Mouse (Mus musculus): Measurements from ENCODE around the gene Adipor2.

The Adipor2 gene

DNA sequence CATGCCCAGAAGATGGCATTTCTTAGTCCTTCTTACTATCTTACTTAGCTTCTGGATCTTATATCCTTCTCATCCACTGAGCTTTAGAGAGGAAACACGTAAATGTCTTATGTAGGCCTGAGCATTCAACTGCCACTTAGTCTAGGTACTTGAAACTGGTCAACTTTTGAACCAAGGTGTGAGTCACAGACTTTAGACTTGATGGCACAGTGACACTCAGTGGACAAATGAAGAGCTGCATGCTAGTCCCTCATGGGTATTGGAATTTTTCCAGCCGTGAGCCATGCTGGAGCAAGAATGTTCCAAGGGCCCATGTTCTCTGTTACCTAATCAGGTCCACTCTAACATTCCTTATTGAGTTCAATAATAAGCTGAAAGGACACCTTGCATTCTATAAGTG lies 13.0 kb upstream of the Adipor2 start:
- in situ Hi-C loops (cut with MboI; ENCODE audit: low pct_unique_long_range_greater_than_20kb in 1 of 2, low sequenced_read_pairs in 2 of 2, unreplicated experiment in 1 of 2): loop anchor here in 1 of 2 experiments (25.0 kb wide), 1 partner anchor 818 kb away; no protein-coding TSS in a partner anchor

DNA sequence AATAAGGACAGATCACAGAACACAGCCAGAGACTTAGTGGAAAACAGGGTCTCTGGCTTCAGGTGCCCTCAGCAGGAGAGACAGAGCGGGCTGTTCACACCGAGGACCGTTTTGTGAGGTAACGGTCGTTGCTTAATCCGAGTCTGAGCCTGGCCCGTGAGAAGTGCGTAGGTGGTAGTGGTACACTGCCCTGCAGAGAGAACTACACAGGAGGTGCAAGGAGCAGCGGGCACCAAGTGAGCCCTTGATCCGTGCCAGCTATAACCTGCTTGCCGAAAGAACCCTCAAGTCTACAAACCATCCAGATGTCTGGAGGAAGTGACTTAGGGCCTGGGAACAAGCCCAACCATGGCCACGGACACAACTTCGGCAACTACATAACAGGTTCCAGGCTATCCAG lies 11.8 kb upstream of the Adipor2 start:
- in situ Hi-C loops (cut with MboI; ENCODE audit: low pct_unique_long_range_greater_than_20kb in 1 of 2, low sequenced_read_pairs in 2 of 2, unreplicated experiment in 1 of 2): loop anchor here in 1 of 2 experiments (25.0 kb wide), 1 partner anchor 817 kb away; no protein-coding TSS in a partner anchor

DNA sequence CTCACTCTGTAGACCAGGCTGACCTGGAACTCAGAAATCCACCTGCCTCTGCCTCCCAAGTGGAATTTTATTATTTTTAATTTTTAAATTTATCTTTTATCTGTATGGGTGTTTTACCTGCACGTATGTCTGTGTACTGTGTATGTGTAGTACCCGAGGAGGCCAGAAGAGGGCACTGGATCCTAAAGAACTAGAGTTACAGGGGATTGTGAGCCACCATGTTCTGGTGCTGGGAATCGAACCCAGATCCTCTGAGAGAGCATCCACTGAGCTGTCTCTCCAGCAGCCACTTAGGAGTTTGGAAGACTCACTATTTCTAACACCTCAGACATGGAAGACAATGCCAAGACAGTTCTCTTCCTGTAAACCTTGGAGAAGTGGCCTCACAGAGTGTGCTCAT lies 11.1 kb upstream of the Adipor2 start:
- in situ Hi-C loops (cut with MboI; ENCODE audit: low pct_unique_long_range_greater_than_20kb in 1 of 2, low sequenced_read_pairs in 2 of 2, unreplicated experiment in 1 of 2): loop anchor here in 1 of 2 experiments (25.0 kb wide), 1 partner anchor 816 kb away; no protein-coding TSS in a partner anchor

DNA sequence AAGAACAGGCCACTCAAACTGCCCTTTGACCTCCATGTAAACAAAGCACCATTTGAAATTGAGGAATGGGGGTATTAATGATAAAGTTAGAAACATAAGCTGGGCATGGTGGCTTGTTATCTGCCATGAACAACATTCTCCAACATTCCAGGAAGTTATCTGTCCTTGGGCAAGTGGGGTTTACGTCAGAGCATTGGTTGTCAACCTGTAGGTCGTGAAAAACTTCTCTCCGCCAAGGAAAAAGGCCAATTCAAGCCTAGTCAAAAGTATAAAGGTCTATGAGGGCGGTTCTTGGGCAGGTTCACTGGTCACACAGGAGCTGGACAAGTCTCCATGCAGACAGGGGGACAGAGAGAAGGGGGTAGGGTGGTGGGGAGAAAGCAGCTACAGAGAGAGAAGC lies 3.5 kb upstream of the Adipor2 start:
- in situ Hi-C loops (cut with MboI; ENCODE audit: low pct_unique_long_range_greater_than_20kb in 1 of 2, low sequenced_read_pairs in 2 of 2, unreplicated experiment in 1 of 2): no loop called here

DNA sequence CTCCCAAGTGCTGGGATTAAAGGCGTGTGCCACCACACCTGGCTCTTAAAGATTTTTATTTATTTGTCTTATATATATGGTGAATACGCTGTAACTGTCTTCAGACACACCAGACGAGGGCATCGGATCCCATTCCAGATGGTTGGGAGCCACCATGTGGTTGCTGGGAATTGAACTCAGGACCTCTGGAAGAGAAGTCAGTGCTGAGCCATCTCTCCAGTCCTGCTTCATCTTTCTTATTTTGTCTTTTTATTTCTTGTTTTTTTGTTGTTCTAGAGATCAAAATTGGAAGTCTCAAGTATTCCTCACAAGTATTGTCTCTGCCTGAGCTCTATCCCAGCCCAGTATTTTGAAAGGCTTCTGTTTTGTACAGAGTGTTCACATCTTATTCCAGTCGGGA lies 2.9 kb upstream of the Adipor2 start:
- in situ Hi-C loops (cut with MboI; ENCODE audit: low pct_unique_long_range_greater_than_20kb in 1 of 2, low sequenced_read_pairs in 2 of 2, unreplicated experiment in 1 of 2): no loop called here

DNA sequence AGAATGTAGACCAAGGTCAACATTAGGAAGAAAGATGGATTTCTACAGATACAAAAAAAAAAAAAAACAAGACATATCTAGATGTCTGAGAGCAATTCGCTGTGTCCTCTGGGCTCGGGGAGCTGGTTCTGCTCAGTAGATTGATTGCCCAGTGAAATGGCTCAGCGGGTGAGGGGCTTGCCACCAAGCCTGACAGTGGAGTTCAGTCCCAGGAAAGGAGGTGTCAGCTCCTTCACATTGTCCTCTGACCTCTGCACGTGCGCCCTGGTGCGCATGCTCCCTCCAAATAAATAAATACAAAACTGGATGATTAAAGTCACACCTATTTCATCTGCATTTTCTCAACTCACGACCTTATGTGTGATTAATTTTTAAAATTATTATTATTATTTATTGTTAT lies 1.9 kb upstream of the Adipor2 start:
- in situ Hi-C loops (cut with MboI; ENCODE audit: low pct_unique_long_range_greater_than_20kb in 1 of 2, low sequenced_read_pairs in 2 of 2, unreplicated experiment in 1 of 2): no loop called here

DNA sequence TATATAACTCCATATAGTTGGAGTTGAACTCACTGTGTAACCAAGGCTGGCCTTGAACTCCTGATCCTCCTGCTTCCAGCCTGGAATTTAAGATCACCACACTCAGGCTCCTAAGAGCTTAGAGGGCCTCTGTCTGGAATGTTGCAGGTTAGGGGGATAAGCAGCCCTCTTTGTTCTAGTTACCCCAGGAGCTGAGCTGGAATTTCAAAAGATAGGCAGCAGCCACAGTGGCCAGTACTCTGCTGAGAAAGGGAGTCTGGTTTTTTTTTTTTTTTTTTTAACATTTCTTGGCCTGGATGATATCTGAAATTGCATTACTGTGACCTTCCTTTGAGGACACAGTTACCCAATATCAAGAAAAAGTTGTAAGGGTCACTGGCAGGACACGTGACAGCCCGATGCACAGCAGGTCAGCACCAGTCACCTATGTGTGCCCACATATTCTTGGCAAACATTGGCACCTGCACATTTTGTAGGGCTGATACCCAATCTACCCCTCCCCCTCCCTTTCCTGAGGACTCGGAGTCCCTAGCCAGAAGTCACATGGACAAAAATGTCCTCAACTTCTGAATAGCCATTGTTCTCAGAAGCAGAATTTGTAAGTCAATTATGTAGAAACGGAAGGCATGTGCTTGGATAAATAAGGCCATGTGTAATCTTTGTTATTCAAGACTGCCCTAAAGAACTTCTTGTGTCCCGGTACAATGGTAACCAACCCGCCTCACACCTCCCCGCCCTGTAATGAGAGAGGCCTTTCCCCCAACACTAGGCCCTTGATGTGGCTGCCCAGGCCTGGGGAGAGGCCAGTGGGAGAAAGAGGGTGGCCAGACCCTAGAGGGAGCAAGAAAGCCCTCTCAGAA lies 1.1 kb upstream of the Adipor2 start:
- in situ Hi-C loops (cut with MboI; ENCODE audit: low pct_unique_long_range_greater_than_20kb in 1 of 2, low sequenced_read_pairs in 2 of 2, unreplicated experiment in 1 of 2): no loop called here

DNA sequence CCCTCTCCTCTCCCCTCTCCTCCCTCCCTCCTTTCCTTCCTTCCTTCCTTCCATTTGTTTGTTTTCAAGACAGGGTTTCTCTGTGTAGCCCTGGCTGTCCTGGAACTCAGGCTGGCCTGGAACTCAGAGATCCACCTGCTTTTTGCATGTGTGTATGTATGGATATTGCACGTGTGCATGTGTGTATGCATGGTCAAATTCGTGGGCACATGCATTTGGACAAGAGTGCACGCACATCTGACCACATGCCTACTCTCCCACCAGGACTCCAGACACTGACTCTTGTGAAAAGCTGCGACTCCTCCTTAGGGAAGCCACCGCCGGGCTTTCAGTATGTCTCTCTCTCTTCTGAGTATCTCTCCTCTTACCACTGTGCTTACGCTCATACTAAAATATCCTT lies 317 bp upstream of the Adipor2 start:
- in situ Hi-C loops (cut with MboI; ENCODE audit: low pct_unique_long_range_greater_than_20kb in 1 of 2, low sequenced_read_pairs in 2 of 2, unreplicated experiment in 1 of 2): no loop called here

DNA sequence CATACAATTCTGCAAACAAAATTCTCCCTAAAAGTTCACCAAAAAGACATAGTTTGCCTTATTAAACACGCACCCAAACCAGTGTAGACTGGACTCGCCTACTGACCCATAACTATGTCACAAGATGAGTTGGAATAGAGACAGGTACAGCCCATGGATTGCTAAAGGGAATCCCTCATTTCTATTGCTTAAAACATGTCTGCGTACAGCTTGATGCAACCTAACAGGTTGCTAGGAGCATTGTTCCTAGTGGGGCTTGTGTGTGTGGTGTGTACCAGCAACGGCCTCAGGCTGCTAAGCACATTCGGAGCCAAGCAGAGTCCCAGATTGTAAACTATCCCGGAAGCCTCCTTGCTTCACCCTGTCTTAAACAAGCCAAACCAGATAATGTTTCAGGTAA lies 861 bp downstream of the Adipor2 start:
- in situ Hi-C loops (cut with MboI; ENCODE audit: low pct_unique_long_range_greater_than_20kb in 1 of 2, low sequenced_read_pairs in 2 of 2, unreplicated experiment in 1 of 2): no loop called here

DNA sequence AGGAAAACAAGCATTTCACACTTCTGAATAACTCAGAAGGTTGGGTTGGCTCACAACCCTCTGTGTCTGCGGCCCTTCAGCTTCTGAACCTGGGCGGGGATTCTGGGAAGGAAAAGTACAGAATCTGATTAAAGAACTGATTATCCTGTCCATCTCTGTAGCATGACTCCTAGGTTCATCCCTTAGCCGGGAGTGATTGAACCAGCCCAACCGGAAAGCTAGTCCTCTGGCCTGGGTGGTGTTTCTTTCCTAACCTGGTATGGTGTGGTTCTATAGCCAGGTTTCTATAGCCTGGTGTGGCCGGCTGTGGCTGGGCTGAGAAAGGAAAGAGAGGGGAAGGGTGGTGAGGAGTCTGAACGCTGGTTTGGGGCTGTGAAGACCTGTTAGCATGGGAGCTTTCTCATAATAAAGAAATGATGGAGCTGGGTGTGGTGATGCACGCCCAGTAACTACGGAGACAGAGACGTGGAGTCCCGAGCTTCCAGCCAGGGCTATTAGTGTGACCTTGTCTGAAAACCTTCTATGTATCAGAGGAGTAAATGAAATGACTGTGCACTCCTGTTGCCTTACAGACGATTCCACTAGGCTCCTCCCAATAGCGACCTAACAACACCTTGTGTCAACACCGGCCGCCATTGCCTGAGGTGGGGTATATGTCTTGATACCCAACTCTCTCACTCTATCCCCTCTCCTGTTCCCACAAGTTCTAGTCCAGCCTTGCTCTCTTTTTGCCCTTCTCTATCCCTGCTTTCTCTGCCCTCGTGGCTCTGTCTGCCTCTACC lies 3.1 kb downstream of the Adipor2 start:
- in situ Hi-C loops (cut with MboI; ENCODE audit: low pct_unique_long_range_greater_than_20kb in 1 of 2, low sequenced_read_pairs in 2 of 2, unreplicated experiment in 1 of 2): no loop called here

DNA sequence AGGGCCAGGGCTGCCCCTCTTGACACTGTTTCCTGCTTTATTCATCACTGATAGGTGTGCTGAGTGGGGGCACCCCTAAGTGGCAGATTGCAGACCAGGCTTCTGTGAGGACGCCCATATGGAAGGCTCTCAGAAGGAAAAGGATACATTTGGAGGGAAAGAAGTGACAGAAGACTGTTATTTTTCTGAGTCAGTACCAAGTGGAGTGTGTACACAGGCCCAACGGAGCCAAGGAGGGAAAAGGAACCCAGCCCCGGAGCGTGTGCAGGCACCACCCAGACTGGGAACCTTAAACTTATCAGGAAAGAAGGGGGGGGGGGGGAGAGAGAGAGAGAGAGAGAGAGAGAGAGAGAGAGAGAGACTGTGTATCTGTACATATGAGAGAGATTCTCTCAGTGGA lies 4.9 kb downstream of the Adipor2 start:
- in situ Hi-C loops (cut with MboI; ENCODE audit: low pct_unique_long_range_greater_than_20kb in 1 of 2, low sequenced_read_pairs in 2 of 2, unreplicated experiment in 1 of 2): no loop called here

DNA sequence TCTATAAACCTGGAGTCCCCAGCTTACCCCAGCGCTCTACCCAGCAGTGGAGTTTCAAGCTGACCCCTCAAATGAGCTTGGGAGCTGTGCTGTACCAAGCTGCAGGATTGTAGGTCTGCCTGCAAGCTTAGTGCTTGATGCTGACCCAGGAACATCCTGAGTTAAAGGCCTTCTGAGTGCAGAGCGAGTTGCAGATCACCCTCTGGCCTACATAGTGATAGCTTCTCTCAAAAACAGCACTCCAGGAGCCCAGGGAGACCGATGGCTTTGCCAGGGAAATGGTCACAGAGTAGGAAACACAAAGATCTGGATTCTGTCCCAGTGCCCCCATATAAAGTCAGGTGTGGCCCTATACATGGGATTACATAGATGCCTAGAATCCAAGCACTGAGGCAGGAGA lies 6.0 kb downstream of the Adipor2 start:
- in situ Hi-C loops (cut with MboI; ENCODE audit: low pct_unique_long_range_greater_than_20kb in 1 of 2, low sequenced_read_pairs in 2 of 2, unreplicated experiment in 1 of 2): no loop called here

DNA sequence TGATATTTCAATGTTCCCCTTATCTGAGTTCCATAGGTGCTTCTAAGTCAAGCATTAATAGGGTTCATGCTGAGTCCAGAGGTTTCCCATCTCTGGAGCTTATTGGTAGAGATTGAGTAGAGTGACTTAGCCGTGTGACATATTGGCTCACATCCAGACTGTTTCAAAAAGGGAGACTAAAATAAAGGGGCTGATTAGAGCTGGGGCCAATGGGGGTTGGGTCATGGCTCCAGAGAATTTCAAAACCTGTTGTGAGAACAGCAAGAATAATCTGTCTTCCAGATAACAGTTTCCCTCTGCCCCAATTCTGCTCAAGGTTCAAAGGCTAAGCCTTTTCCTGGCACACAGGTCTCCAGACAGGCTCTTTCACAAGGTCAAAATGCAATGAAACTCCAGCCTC lies 7.7 kb downstream of the Adipor2 start:
- in situ Hi-C loops (cut with MboI; ENCODE audit: low pct_unique_long_range_greater_than_20kb in 1 of 2, low sequenced_read_pairs in 2 of 2, unreplicated experiment in 1 of 2): no loop called here

DNA sequence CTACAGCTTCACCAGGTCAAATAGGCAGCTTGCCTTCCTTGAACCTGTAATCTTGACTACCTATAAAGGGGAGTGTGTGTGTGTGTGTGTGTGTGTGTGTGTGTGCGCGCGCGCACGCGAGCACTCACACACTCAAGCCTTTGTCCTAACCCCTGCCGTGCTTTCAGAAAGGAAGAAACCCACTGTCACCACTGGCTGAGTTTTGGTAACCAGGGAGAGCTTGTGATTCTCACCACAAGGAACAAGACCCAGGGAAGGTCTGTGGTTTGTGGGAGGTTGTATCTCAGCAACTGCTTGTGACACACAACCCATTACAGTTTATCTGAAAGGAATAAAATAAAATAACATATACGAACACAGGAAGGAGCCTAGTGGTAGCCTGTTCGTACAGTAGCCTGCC lies 8.9 kb downstream of the Adipor2 start:
- in situ Hi-C loops (cut with MboI; ENCODE audit: low pct_unique_long_range_greater_than_20kb in 1 of 2, low sequenced_read_pairs in 2 of 2, unreplicated experiment in 1 of 2): no loop called here

DNA sequence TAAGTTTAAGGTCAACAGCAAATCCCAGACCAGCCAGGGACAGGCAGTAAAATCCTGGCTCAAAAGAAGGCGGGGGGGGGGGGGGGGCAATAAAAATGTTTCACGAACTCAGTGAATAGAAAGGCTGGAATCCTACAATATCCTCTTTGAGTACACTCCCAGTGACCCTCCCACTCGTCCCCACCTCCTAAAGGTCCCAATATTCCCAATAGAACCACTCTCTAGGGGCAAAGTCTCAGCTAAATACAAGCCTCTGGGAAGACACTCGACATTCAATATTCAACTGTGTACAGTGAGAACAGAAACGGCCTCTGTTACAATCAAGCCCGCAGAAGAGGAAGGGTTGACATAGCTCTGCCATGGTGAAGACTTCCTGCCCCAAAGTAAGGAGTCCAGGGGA lies 9.7 kb downstream of the Adipor2 start:
- in situ Hi-C loops (cut with MboI; ENCODE audit: low pct_unique_long_range_greater_than_20kb in 1 of 2, low sequenced_read_pairs in 2 of 2, unreplicated experiment in 1 of 2): no loop called here

DNA sequence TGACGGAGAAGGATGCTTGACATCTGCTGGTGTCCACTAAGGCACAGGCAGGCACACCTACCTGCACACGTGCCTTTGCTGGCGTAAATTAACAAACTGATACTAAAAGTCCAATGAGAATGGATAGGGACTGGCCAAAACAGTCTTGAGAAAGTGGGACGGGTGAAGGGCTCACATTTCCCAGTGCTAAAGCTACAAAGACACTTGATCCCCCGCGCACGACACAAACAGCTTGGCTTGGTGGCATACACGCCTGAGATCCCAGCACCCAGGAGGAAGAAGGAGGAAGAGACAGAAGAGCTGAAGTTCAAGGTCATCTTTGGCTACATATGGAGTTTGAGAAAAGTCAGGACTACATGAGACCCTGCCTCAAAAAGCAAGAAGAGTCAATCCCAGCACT lies 11.0 kb downstream of the Adipor2 start:
- in situ Hi-C loops (cut with MboI; ENCODE audit: low pct_unique_long_range_greater_than_20kb in 1 of 2, low sequenced_read_pairs in 2 of 2, unreplicated experiment in 1 of 2): no loop called here

DNA sequence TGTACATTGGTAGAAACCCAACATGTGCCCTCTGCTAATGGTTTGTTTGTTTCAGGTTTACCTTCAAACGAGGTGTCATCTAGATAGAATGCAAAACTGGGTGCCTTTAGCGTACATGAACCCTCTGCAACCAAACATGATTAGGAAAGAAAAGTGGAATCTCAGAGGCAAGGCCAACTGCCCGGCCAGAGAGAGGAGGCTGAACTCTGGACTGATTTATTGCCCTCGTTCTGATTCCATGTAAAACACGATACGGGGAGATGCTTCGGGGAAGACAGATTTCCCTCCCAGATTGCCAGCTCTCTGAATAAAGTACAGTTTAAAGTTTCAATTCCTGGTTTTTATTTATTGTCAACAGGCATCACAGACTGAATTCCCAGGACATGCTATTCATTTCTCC lies 12.2 kb downstream of the Adipor2 start:
- in situ Hi-C loops (cut with MboI; ENCODE audit: low pct_unique_long_range_greater_than_20kb in 1 of 2, low sequenced_read_pairs in 2 of 2, unreplicated experiment in 1 of 2): no loop called here

DNA sequence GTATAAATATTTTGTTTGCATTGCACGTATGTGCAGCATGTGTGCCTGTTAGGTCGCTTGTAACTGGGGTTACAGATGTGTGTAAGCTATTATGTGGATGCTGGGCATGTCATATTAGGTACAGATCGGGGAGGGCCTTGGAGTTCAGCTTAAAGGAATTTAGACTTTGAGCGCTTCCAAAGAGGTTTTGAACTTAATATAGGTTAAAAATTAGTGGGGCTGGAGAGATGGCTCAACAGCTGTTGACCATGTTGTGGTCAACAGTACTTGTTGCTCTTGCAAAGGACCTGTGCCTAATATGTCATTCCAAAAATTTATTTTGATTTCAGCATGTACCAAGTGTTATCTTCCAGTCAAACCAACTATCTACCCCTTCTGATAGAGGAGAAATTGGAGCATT lies 12.7 kb downstream of the Adipor2 start:
- in situ Hi-C loops (cut with MboI; ENCODE audit: low pct_unique_long_range_greater_than_20kb in 1 of 2, low sequenced_read_pairs in 2 of 2, unreplicated experiment in 1 of 2): no loop called here

DNA sequence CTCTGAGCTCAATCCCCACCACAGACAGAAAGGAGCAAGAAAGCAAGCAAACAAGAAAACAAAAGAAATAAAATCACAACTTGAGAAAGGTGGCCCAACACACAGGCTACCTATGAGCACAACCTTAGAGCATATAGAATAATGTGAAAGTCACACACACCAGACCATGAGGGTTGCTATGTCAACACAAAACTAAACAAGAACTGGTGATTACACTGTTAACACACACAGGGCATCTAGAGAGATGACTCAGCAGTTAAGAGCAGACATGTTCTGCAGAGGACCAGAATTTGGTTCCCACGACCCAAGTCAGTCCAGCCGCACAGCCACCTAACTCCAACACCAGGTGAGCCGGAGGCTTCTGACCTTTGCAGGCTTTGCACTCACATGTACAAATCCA lies 14.5 kb downstream of the Adipor2 start:
- in situ Hi-C loops (cut with MboI; ENCODE audit: low pct_unique_long_range_greater_than_20kb in 1 of 2, low sequenced_read_pairs in 2 of 2, unreplicated experiment in 1 of 2): no loop called here

Data from mouse embryonic stem cell (cell line).